Mouse (Mus musculus) cerebellum, adult 9-11 months (tissue): ENCODE data around the gene Bnipl.

ENCODE experiments used
- DNase-seq: peaks from one replicate; pipeline ENCODE4 v3.0.0; 2022

Gene Bnipl

GRCm38 (mm10) chr3:95250783-95251424, at the start of gene Bnipl:
Gene Bnipl, minus strand, starts transcription at chr3:95251193.
- peak; percentile 60 for DNase-seq

- no peak for DNase-seq
Measured at GRCm38 (mm10) chr3:95298018-95298417, 47.0 kb upstream of the Bnipl start.

GRCm38 (mm10) chr3:95296103-95296469, 45.1 kb upstream of the Bnipl start:
- DNase-seq: no peak

GRCm38 (mm10) chr3:95295321-95296102, 44.5 kb upstream of the Bnipl start:
- DNase-seq: no peak

GRCm38 (mm10) chr3:95294718-95295117, 43.7 kb upstream of the Bnipl start:
- no peak for DNase-seq

GRCm38 (mm10) chr3:95294316-95294715, 43.3 kb upstream of the Bnipl start:
- DNase-seq: no peak

GRCm38 (mm10) chr3:95293537-95293936, 42.5 kb upstream of the Bnipl start:
- no peak for DNase-seq

- peak; percentile 15 for DNase-seq
Measured at GRCm38 (mm10) chr3:95292899-95293298, 41.9 kb upstream of the Bnipl start.

- no peak for DNase-seq
Measured at GRCm38 (mm10) chr3:95291041-95291440, 40.0 kb upstream of the Bnipl start.

GRCm38 (mm10) chr3:95290156-95290555, 39.2 kb upstream of the Bnipl start:
- DNase-seq: peak; percentile 45

GRCm38 (mm10) chr3:95289419-95289818, 38.4 kb upstream of the Bnipl start:
- DNase-seq: peak; percentile 92

- no peak for DNase-seq
Measured at GRCm38 (mm10) chr3:95287541-95287940, 36.5 kb upstream of the Bnipl start.

GRCm38 (mm10) chr3:95286510-95286909, 35.5 kb upstream of the Bnipl start:
- DNase-seq: no peak

- no peak for DNase-seq
Measured at GRCm38 (mm10) chr3:95286011-95286410, 35.0 kb upstream of the Bnipl start.

GRCm38 (mm10) chr3:95285390-95285789, 34.4 kb upstream of the Bnipl start:
- no peak for DNase-seq

- DNase-seq: no peak
Measured at GRCm38 (mm10) chr3:95284501-95285281, 33.7 kb upstream of the Bnipl start.

GRCm38 (mm10) chr3:95284062-95284461, 33.1 kb upstream of the Bnipl start:
- DNase-seq: peak; percentile 55

- no peak for DNase-seq
Measured at GRCm38 (mm10) chr3:95283589-95283941, 32.6 kb upstream of the Bnipl start.

- DNase-seq: peak; percentile 89
Measured at GRCm38 (mm10) chr3:95282865-95283588, 32.0 kb upstream of the Bnipl start.

- DNase-seq: peak; percentile 71
Measured at GRCm38 (mm10) chr3:95282381-95282864, 31.4 kb upstream of the Bnipl start.

GRCm38 (mm10) chr3:95281216-95282126, 30.5 kb upstream of the Bnipl start, which contains the start of the genes Mindy1 and Prune1:
Gene Mindy1, plus strand, starts transcription at chr3:95281345.
Gene Prune1, minus strand, starts transcription at chr3:95282076.
- peak; percentile 99 for DNase-seq

GRCm38 (mm10) chr3:95280747-95281146, 29.8 kb upstream of the Bnipl start:
- peak; percentile 68 for DNase-seq
